9 mouse cellular contexts compared by ENCODE assay signal in the genomic region with DNA sequence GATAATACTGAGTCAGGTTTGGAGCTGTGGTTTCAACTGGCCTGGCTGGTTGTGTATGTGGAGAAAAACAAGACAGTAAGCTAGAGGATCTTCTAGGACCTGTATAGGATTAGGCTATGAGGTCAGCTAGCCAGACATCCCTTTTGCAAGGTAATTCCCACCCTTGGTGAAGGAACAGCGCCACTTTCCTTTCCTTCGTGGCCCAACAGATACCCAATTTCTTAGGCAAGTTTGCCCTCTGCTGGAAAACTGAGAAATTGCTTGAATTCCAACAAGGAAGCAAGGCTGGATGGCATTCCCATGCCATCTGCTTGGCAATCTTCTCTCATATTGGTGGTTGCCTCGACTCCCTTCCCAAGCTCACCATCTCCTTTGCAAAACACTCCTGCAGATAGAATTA.
DNase-seq lines count a peak whose midpoint lies in the region; ATAC-seq lines count a peak whose summit lies in the region.
"Had no signal": no experiment of that assay in that cellular context is flagged by ENCODE, and none has a peak within 500 bp of the region (broad histone marks: within the 10 kb centered on the region; RNA-seq: fewer than 3 reads in every experiment).

No protein-coding gene starts in this region.

- 7% methylated on average over 3 of the region's 3 CpGs for WGBS in kidney, embryonic 15.5 days

- intact Hi-C loops in heart, postnatal 10 days (cut with DNase I), result loop anchor here (1.0 to 10.0 kb wide), 5 partner anchors 36 to 1759 kb away; no protein-coding TSS in a partner anchor

- no peak overlapping the region for H3K27ac ChIP-seq in kidney, embryonic 15.5 days
- H3K27ac ChIP-seq: liver, embryonic 13.5 days had no signal

- no peak for ATAC-seq in kidney, embryonic 15.5 days (replicated peaks; ENCODE audit: low FRiP score)

- no peak overlapping the region for H3K9ac ChIP-seq in kidney, embryonic 15.5 days
- H3K9ac ChIP-seq: liver, embryonic 13.5 days had no signal

- H3K4me2 ChIP-seq in kidney, embryonic 15.5 days, result no peak overlapping the region
- H3K4me2 ChIP-seq: liver, embryonic 13.5 days had no signal

- H3K4me3 ChIP-seq in kidney, embryonic 15.5 days (replicated peaks), result no peak overlapping the region
- H3K4me3 ChIP-seq: liver, embryonic 13.5 days had no signal

- H3K36me3 ChIP-seq in kidney, embryonic 15.5 days, result no peaks in the 10 kb centered on the region
- H3K36me3 ChIP-seq: liver, embryonic 13.5 days had no signal

- peak; percentile 34 for DNase-seq in kidney, adult 11 months
- peak; percentile 91 to 94 for DNase-seq in cerebellum, postnatal 10 days
- peak; percentile 73 to 83 for DNase-seq in heart, postnatal 10 days
- DNase-seq in layer of hippocampus, adult 11-12 months (ENCODE audit: low spot score), result peak; percentile 83
- peak; percentile 78 for DNase-seq in lung, postnatal 10 days
- peak; percentile 65 for DNase-seq in right cerebral cortex, postnatal 25 days
- no peak for DNase-seq in gastrocnemius, adult 8-10 months (ENCODE audit: low spot score in 2 of 2)
- DNase-seq: liver, embryonic 13.5 days had no signal

- peaks cover 17% of the 10 kb centered on the region for H3K27me3 ChIP-seq in kidney, embryonic 15.5 days

- no peaks in the 10 kb centered on the region for H3K9me3 ChIP-seq in kidney, embryonic 15.5 days (replicated peaks)
- H3K9me3 ChIP-seq: liver, embryonic 13.5 days had no signal

- peaks cover 18% of the 10 kb centered on the region for H3K4me1 ChIP-seq in kidney, embryonic 15.5 days

Comparison
In these comparisons a context has a peak if more than half of its experiments do, and no peak if none do; other contexts are left out.
1. DNase-seq: peak in kidney, adult 11 months (single experiment), cerebellum, postnatal 10 days (2 of 2), heart, postnatal 10 days (2 of 2), layer of hippocampus, adult 11-12 months (single experiment), lung, postnatal 10 days (single experiment) and right cerebral cortex, postnatal 25 days (single experiment); none in gastrocnemius, adult 8-10 months (0 of 2).